Mouse (Mus musculus): Measurements from ENCODE around the gene Slc1a3. TPM values are rescaled to one million over a fixed set of nuclear protein-coding genes. Genes with fewer than 3 reads are reported as not detected.

The Slc1a3 gene
- polyA plus RNA-seq, 1 experiment from 2014 or later = 50.2 TPM

- WGBS = 73% methylated on average over 5 of the region's 5 CpGs
- Histone ChIP-seq H3K4me1 (replicated peaks; ENCODE audit: control insufficient read depth, insufficient read depth, low read length) (no peaks in the 10 kb centered on the region), H3K9ac (ENCODE audit: low read depth, low read length) (no peak overlapping the region), H3K9me3 (ENCODE audit: control insufficient read depth, low read length) (no peaks in the 10 kb centered on the region), H3K4me2 (replicated peaks; ENCODE audit: low read depth, low read length) (no peak overlapping the region), H3K36me3 (ENCODE audit: control insufficient read depth, insufficient read depth, low read length) (no peaks in the 10 kb centered on the region), H3K27ac (ENCODE audit: low read depth, low read length) (no peak overlapping the region), H3K27me3 (ENCODE audit: control insufficient read depth, insufficient read depth, low read length) (no peaks in the 10 kb centered on the region), H3K4me3 (ENCODE audit: low read depth, low read length) (no peak overlapping the region)
- ATAC-seq (ENCODE audit: low FRiP score) = no peak
- no peak for DNase-seq (ENCODE audit: low spot score)
Measured at GRCm38 (mm10) chr15:8676211-8676691, 34.3 kb downstream of the Slc1a3 start.

- Histone ChIP-seq H3K4me2 (replicated peaks; ENCODE audit: low read depth, low read length) (no peak overlapping the region), H3K4me1 (replicated peaks; ENCODE audit: control insufficient read depth, insufficient read depth, low read length) (no peaks in the 10 kb centered on the region), H3K9ac (ENCODE audit: low read depth, low read length) (no peak overlapping the region), H3K9me3 (ENCODE audit: control insufficient read depth, low read length) (no peaks in the 10 kb centered on the region), H3K36me3 (ENCODE audit: control insufficient read depth, insufficient read depth, low read length) (no peaks in the 10 kb centered on the region), H3K4me3 (ENCODE audit: low read depth, low read length) (no peak overlapping the region), H3K27me3 (ENCODE audit: control insufficient read depth, insufficient read depth, low read length) (no peaks in the 10 kb centered on the region), H3K27ac (ENCODE audit: low read depth, low read length) (no peak overlapping the region)
- WGBS = 93% methylated on average over 4 of the region's 4 CpGs
- ATAC-seq (ENCODE audit: low FRiP score) = no peak
- DNase-seq (ENCODE audit: low spot score) = no peak
Measured at GRCm38 (mm10) chr15:8675616-8676015, 34.9 kb downstream of the Slc1a3 start.

GRCm38 (mm10) chr15:8672532-8672931 is 38.0 kb downstream of the Slc1a3 start:
- no peak for ATAC-seq (ENCODE audit: low FRiP score)
- H3K27ac ChIP-seq (ENCODE audit: low read depth, low read length) = no peak overlapping the region
- no peaks in the 10 kb centered on the region for H3K27me3 ChIP-seq (ENCODE audit: control insufficient read depth, insufficient read depth, low read length)
- H3K4me2 ChIP-seq (replicated peaks; ENCODE audit: low read depth, low read length) = no peak overlapping the region
- no peak overlapping the region for H3K9ac ChIP-seq (ENCODE audit: low read depth, low read length)
- no peaks in the 10 kb centered on the region for H3K4me1 ChIP-seq (replicated peaks; ENCODE audit: control insufficient read depth, insufficient read depth, low read length)
- no peaks in the 10 kb centered on the region for H3K36me3 ChIP-seq (ENCODE audit: control insufficient read depth, insufficient read depth, low read length)
- WGBS = 72% methylated on average over 5 of the region's 5 CpGs
- H3K9me3 ChIP-seq (ENCODE audit: control insufficient read depth, low read length) = no peaks in the 10 kb centered on the region
- DNase-seq (ENCODE audit: low spot score) = no peak
- no peak overlapping the region for H3K4me3 ChIP-seq (ENCODE audit: low read depth, low read length)

- WGBS = 90% methylated on average over 25 of the region's 25 CpGs
- no peaks in the 10 kb centered on the region for H3K9me3 ChIP-seq (ENCODE audit: control insufficient read depth, low read length)
- H3K4me1 ChIP-seq (replicated peaks; ENCODE audit: control insufficient read depth, insufficient read depth, low read length) = no peaks in the 10 kb centered on the region; the same call in 1 of the 2 replicates
- H3K4me2 ChIP-seq (replicated peaks; ENCODE audit: low read depth, low read length) = no peak overlapping the region
- no peak for DNase-seq (ENCODE audit: low spot score)
- no peaks in the 10 kb centered on the region for H3K27me3 ChIP-seq (ENCODE audit: control insufficient read depth, insufficient read depth, low read length)
- H3K4me3 ChIP-seq (ENCODE audit: low read depth, low read length) = no peak overlapping the region
- H3K27ac ChIP-seq (ENCODE audit: low read depth, low read length) = no peak overlapping the region
- no peak for ATAC-seq (ENCODE audit: low FRiP score)
- no peak overlapping the region for H3K9ac ChIP-seq (ENCODE audit: low read depth, low read length)
- no peaks in the 10 kb centered on the region for H3K36me3 ChIP-seq (ENCODE audit: control insufficient read depth, insufficient read depth, low read length)
Measured at GRCm38 (mm10) chr15:8667849-8668522, 42.6 kb downstream of the Slc1a3 start.

GRCm38 (mm10) chr15:8665675-8666350 is 44.8 kb downstream of the Slc1a3 start:
- 90% methylated on average over 15 of the region's 15 CpGs for WGBS
- H3K9me3 ChIP-seq (ENCODE audit: control insufficient read depth, low read length) = no peaks in the 10 kb centered on the region
- H3K4me2 ChIP-seq (replicated peaks; ENCODE audit: low read depth, low read length) = no peak overlapping the region
- ATAC-seq (ENCODE audit: low FRiP score) = no peak
- H3K27me3 ChIP-seq (ENCODE audit: control insufficient read depth, insufficient read depth, low read length) = no peaks in the 10 kb centered on the region
- H3K4me3 ChIP-seq (ENCODE audit: low read depth, low read length) = no peak overlapping the region
- no peaks in the 10 kb centered on the region; the same call in 1 of the 2 replicates for H3K4me1 ChIP-seq (replicated peaks; ENCODE audit: control insufficient read depth, insufficient read depth, low read length)
- no peak for DNase-seq (ENCODE audit: low spot score)
- no peak overlapping the region for H3K27ac ChIP-seq (ENCODE audit: low read depth, low read length)
- no peaks in the 10 kb centered on the region for H3K36me3 ChIP-seq (ENCODE audit: control insufficient read depth, insufficient read depth, low read length)
- H3K9ac ChIP-seq (ENCODE audit: low read depth, low read length) = no peak overlapping the region

- Histone ChIP-seq H3K4me2 (replicated peaks; ENCODE audit: low read depth, low read length) (no peak overlapping the region), H3K36me3 (ENCODE audit: control insufficient read depth, insufficient read depth, low read length) (no peaks in the 10 kb centered on the region), H3K9me3 (ENCODE audit: control insufficient read depth, low read length) (no peaks in the 10 kb centered on the region), H3K27me3 (ENCODE audit: control insufficient read depth, insufficient read depth, low read length) (no peaks in the 10 kb centered on the region), H3K4me1 (replicated peaks; ENCODE audit: control insufficient read depth, insufficient read depth, low read length) (peaks cover 9% of the 10 kb centered on the region; the same call in 1 of the 2 replicates), H3K4me3 (ENCODE audit: low read depth, low read length) (no peak overlapping the region), H3K9ac (ENCODE audit: low read depth, low read length) (no peak overlapping the region), H3K27ac (ENCODE audit: low read depth, low read length) (no peak overlapping the region)
- DNase-seq (ENCODE audit: low spot score) = peak; percentile 39
- 79% methylated on average over 17 of the region's 17 CpGs for WGBS
- no peak for ATAC-seq (ENCODE audit: low FRiP score)
Measured at GRCm38 (mm10) chr15:8663348-8664099, 47.0 kb downstream of the Slc1a3 start.

- no peak overlapping the region for H3K9ac ChIP-seq (ENCODE audit: low read depth, low read length)
- no peak overlapping the region for H3K4me3 ChIP-seq (ENCODE audit: low read depth, low read length)
- no peak overlapping the region for H3K4me2 ChIP-seq (replicated peaks; ENCODE audit: low read depth, low read length)
- H3K27me3 ChIP-seq (ENCODE audit: control insufficient read depth, insufficient read depth, low read length) = no peaks in the 10 kb centered on the region
- no peaks in the 10 kb centered on the region for H3K36me3 ChIP-seq (ENCODE audit: control insufficient read depth, insufficient read depth, low read length)
- WGBS = 70% methylated on average over 6 of the region's 6 CpGs
- H3K9me3 ChIP-seq (ENCODE audit: control insufficient read depth, low read length) = no peaks in the 10 kb centered on the region
- peaks cover 9% of the 10 kb centered on the region; the same call in 1 of the 2 replicates for H3K4me1 ChIP-seq (replicated peaks; ENCODE audit: control insufficient read depth, insufficient read depth, low read length)
- H3K27ac ChIP-seq (ENCODE audit: low read depth, low read length) = no peak overlapping the region
- no peak for DNase-seq (ENCODE audit: low spot score)
- no peak for ATAC-seq (ENCODE audit: low FRiP score)
Measured at GRCm38 (mm10) chr15:8661856-8662255, 48.7 kb downstream of the Slc1a3 start.

- H3K4me2 ChIP-seq (replicated peaks; ENCODE audit: low read depth, low read length) = no peak overlapping the region
- no peak for DNase-seq (ENCODE audit: low spot score)
- no peak overlapping the region for H3K9ac ChIP-seq (ENCODE audit: low read depth, low read length)
- H3K9me3 ChIP-seq (ENCODE audit: control insufficient read depth, low read length) = no peaks in the 10 kb centered on the region
- 0% methylated on average over 4 of the region's 4 CpGs for WGBS
- H3K27ac ChIP-seq (ENCODE audit: low read depth, low read length) = peak overlapping the region; percentile 73
- H3K4me1 ChIP-seq (replicated peaks; ENCODE audit: control insufficient read depth, insufficient read depth, low read length) = peaks cover 9% of the 10 kb centered on the region; the same call in 1 of the 2 replicates
- H3K4me3 ChIP-seq (ENCODE audit: low read depth, low read length) = no peak overlapping the region
- H3K36me3 ChIP-seq (ENCODE audit: control insufficient read depth, insufficient read depth, low read length) = no peaks in the 10 kb centered on the region
- no peaks in the 10 kb centered on the region for H3K27me3 ChIP-seq (ENCODE audit: control insufficient read depth, insufficient read depth, low read length)
- ATAC-seq (ENCODE audit: low FRiP score) = peak; percentile 22; the same call in 1 of the 2 replicates
Measured at GRCm38 (mm10) chr15:8659977-8660376, 50.6 kb downstream of the Slc1a3 start.

Measured in hindbrain, embryonic 11.5 days (tissue).